Mouse (Mus musculus) heart, embryonic 10.5 days (tissue): Measurements from ENCODE around the gene Cutc. TPM values are rescaled to one million over a fixed set of nuclear protein-coding genes. Genes with fewer than 3 reads are reported as not detected.

Source experiments
- DNase-seq: peaks from one replicate; pipeline ENCODE4 v3.0.0-alpha.2; 2017; ENCODE audit warnings: low spot score
- H3K27ac ChIP-seq: fragments of 300-500 bp; sonication (generic); 2 replicates; pipeline ENCODE4 v1.5.1; 2016; ENCODE audit warnings: mild to moderate bottlenecking
- H3K27me3 ChIP-seq: fragments of 300-500 bp; sonication (generic); 2 replicates; pipeline ENCODE4 v1.6.1; 2016; ENCODE audit warnings: mild to moderate bottlenecking; ENCODE audit not compliant: poor library complexity, insufficient read depth, severe bottlenecking
- H3K36me3 ChIP-seq: fragments of 300-500 bp; sonication (generic); 2 replicates; pipeline ENCODE4 v1.6.1; 2016; ENCODE audit warnings: mild to moderate bottlenecking, moderate library complexity
- H3K4me1 ChIP-seq: fragments of 300-500 bp; sonication (generic); 2 replicates; pipeline ENCODE4 v1.6.1; 2016; ENCODE audit warnings: mild to moderate bottlenecking
- H3K4me3 ChIP-seq: fragments of 300-500 bp; sonication (generic); 2 replicates; pipeline ENCODE4 v1.5.1; 2016; ENCODE audit warnings: mild to moderate bottlenecking, moderate library complexity
- H3K9me3 ChIP-seq: fragments of 300-500 bp; sonication (generic); 2 replicates; pipeline ENCODE4 v1.6.1; 2016; ENCODE audit warnings: mild to moderate bottlenecking, moderate library complexity
- WGBS: fragments of 180-500 bp; shearing (Covaris S2); methylation state at CpG from one replicate; pipeline ENCODE4 v1.1.7; 2016; 5-methylcytosine and 5-hydroxymethylcytosine counted together
- polyA plus RNA-seq: library from polyadenylated mRNA; unstranded; fragments of >200 nt; fragmentation: Nextera tagmentation; extraction: Ambion mirVana; gene quantifications from 2 replicates; pipeline ENCODE4 v1.2.1, GENCODE M21; 2016

The Cutc gene
- polyA plus RNA-seq, 1 experiment from 2014 or later: 14.9 TPM

DNA sequence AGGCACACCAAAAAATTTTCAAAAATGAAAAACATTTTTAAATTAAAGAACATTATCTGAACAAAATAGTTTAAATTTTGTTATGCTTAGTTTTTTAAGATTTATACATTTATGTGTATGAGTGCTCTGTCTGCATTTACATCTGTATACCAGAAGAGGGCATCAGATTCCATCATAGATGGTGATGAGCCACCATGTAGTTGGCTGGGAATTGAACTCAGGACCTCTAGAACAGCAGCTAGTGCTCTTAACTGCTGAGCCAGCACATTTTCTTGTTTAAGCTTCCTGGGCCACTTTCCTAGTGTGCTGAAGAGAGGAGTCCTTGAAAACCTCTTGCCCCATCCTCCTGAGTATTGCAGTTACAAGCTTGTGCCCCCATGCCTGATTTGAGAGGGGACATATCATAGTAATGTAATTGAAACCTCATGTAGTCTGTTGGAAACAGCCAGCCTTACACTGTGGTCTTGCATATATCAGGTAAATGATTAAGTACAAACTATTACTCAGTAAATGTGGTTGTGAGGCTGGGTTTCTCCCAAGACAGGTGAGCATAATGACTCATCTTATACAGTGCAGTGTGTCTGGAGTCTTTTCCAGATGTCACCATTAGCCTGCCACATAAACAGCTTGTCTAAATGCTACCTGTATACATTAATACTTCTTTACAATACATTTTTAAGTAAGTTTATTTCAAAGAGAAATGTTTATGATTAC is 8.9 kb downstream of the Cutc start:
- Histone ChIP-seq H3K4me1 (no peaks in the 10 kb centered on the region), H3K9me3 (no peaks in the 10 kb centered on the region), H3K27me3 (no peaks in the 10 kb centered on the region), H3K36me3 (no peaks in the 10 kb centered on the region), H3K27ac (no peak overlapping the region), H3K4me3 (no peak overlapping the region)
- DNase-seq: no peak

DNA sequence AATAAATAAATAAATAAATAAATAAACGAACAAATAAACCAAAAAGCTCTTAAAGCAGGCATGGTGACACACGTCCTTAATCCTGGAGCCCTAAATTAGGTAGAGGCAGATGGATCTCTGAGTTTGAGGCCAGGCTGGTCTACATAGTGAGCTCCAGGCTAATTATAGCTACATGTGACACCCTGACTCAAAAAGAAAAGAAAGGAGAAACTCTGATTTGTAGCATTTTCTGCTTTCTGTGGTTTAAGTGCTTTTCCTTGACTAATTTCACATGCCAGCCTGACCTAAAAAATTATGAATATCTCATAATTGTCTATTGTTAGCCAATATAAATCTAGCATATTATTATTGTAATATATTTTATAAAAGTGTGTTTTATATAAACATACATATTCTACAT is 9.6 kb downstream of the Cutc start:
- 67% methylated on average over 2 of the region's 2 CpGs for WGBS

DNA sequence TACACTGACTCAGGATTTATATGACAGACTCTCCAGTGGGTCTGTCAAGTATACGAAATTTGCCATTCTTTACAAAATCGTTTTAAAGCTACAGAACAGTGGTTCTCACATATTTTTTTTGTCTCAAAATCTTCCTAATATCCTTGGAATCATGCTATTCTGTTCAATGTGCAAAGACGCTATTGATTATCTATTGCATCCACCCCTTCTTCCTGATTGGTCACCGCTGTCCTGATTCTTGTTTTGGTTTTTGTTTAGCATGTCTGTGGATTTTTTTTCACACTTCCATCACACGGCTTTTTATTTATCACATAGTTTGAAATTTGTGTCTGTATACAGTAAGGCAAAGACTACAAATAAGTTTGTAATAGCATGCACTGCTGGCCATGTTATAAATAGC is 13.7 kb downstream of the Cutc start:
- no peaks in the 10 kb centered on the region for H3K27me3 ChIP-seq
- H3K4me1 ChIP-seq: no peaks in the 10 kb centered on the region
- no peak overlapping the region for H3K4me3 ChIP-seq
- 77% methylated on average over 5 of the region's 5 CpGs for WGBS
- no peaks in the 10 kb centered on the region for H3K36me3 ChIP-seq
- no peak overlapping the region for H3K27ac ChIP-seq
- H3K9me3 ChIP-seq: no peaks in the 10 kb centered on the region
- no peak for DNase-seq

More for the DNA sequence above, 9.6 kb downstream of the Cutc start:
- Histone ChIP-seq H3K4me3 (no peak overlapping the region), H3K36me3 (no peaks in the 10 kb centered on the region), H3K27ac (no peak overlapping the region), H3K27me3 (no peaks in the 10 kb centered on the region), H3K9me3 (no peaks in the 10 kb centered on the region), H3K4me1 (no peaks in the 10 kb centered on the region)
- DNase-seq: no peak

DNA sequence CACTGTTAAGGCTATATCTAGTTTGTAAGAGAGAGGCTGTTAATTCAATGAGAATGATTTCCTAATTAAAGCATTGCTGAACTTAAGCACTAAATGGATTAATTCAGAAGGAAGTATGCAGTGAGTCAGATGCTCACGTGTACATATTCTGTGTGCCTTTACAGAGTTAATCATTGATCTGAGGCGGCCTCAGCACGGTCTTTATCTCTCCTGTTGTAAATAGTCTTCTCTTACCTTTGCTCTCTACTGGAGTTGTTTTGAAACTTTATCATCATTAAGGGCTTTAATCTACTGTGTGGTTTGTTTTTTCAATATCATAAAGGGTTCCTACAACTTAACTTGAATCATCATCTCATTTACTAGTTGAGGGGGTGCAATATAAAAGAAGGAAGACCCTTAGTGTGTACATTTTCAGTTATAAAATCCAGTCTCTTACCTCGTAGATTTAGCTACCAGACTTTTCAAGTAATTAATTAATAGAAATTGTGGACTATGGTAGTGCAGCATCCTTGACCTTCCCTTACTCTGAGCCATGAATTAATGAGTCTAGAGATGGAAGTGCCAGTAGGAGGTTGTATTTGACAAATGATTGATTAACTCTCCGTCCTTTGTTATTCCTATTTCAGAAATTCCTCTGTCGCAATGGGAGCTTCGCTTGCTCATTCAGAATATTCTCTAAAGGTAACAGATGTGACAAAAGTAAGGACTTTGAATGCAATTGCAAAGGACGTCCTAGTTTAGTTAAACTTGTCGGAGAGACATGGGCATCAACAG is 14.9 kb downstream of the Cutc start:
- Histone ChIP-seq H3K27me3 (no peaks in the 10 kb centered on the region), H3K4me1 (no peaks in the 10 kb centered on the region), H3K4me3 (no peak overlapping the region), H3K9me3 (no peaks in the 10 kb centered on the region), H3K27ac (no peak overlapping the region), H3K36me3 (no peaks in the 10 kb centered on the region)
- no peak for DNase-seq
- WGBS: 79% methylated on average over 9 of the region's 9 CpGs

DNA sequence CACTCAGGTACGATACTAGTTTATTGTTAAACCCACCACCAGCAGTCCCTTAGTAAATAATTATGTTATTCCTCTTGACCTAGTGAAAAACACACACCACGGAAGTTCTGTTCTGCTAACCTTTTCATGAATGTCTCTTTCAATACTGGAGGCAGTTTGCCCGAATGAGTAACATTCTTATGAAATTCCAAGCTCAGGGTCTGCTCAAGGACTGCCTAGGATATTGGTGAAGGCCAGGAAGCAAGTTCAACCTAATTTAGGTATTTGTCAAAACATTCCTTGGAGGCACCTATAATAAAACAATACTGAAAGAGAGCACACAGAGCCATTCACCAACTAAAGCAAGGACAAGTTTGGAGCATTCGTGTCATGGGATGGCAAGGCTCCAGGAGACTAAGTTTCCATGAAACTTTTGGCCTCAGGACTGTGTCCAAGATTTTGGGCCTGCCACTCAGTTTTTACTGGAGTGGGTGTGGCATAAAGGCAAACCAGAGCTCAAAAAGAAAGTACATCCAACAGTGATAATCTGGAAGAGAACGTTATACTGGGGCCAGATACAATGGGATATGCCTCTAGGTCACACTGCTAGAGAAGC is 16.7 kb downstream of the Cutc start:
- DNase-seq: no peak
- H3K27ac ChIP-seq: no peak overlapping the region

DNA sequence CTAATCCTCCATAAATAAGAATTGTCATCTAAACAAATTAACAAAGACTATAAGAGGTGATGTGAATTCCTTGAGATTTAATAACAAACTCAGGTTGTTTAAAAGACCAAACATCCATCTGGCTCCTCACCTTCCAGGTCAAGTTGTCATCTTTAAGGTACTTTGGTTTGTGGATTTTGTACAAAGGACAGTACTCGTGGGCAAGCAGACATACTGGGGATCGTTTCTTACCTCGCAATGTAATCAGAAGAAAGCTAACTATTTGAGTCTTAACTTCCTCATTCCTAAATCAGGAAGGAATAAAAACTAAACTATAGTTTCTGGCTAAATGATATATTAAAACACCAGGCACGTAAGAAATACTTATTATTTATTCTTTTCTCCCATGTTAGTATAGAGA is 17.8 kb downstream of the Cutc start:
- no peaks in the 10 kb centered on the region for H3K4me1 ChIP-seq
- H3K9me3 ChIP-seq: no peaks in the 10 kb centered on the region
- no peak for DNase-seq
- no peaks in the 10 kb centered on the region for H3K27me3 ChIP-seq
- H3K36me3 ChIP-seq: no peaks in the 10 kb centered on the region
- 78% methylated on average over 4 of the region's 4 CpGs for WGBS
- no peak overlapping the region for H3K27ac ChIP-seq
- no peak overlapping the region for H3K4me3 ChIP-seq

More for the DNA sequence above, 16.7 kb downstream of the Cutc start:
- Histone ChIP-seq H3K9me3 (no peaks in the 10 kb centered on the region), H3K4me1 (no peaks in the 10 kb centered on the region), H3K27me3 (no peaks in the 10 kb centered on the region), H3K36me3 (no peaks in the 10 kb centered on the region), H3K4me3 (no peak overlapping the region)
- 80% methylated on average over 5 of the region's 5 CpGs for WGBS

DNA sequence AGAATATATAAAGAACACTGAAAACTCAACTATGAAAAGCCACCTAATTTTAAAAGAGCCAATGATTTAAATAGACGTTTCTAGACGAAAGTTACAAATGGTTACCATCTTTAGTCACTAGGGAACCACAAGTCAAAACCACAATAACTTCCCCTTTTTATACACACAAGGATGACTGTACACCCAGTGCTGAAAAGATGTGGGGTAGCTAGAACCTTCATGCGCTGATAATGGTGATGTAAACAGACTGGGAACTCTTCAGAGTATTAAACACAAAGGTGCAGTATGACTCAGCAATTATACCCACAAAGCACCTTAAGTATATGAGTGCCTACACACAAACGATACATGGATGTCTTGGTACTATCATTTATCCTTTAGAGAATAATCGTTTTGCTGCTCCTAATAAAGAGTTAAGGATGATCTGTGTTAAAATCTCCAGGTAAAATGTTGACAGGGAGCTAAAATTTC is 18.7 kb downstream of the Cutc start:
- DNase-seq: no peak
- Histone ChIP-seq H3K27me3 (no peaks in the 10 kb centered on the region), H3K9me3 (no peaks in the 10 kb centered on the region), H3K4me1 (no peaks in the 10 kb centered on the region), H3K4me3 (no peak overlapping the region), H3K27ac (no peak overlapping the region), H3K36me3 (no peaks in the 10 kb centered on the region)
- WGBS: 85% methylated on average over 5 of the region's 5 CpGs

DNA sequence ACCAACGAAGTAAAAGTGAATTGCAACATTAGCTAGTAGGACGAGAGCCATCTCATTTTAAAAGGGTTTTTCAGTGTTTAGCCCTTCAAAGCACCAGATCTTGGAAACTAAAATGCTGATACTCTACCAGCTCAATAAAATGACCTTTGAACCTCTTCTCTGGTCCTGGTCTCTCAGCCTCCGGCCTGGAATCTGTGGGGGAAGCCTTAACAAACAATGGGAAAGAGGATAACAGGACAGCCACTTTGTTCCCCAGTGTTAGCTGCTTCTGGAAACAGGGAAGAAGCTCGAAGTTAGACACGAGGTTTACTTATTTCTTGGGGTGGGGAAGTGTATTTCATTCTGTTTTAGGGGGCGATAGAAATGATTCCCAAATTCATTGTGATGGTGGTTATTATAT is 19.5 kb downstream of the Cutc start:
- no peaks in the 10 kb centered on the region for H3K4me1 ChIP-seq
- H3K27ac ChIP-seq: no peak overlapping the region
- WGBS: 67% methylated on average over 6 of the region's 6 CpGs
- H3K36me3 ChIP-seq: no peaks in the 10 kb centered on the region
- no peak for DNase-seq
- H3K27me3 ChIP-seq: no peaks in the 10 kb centered on the region
- no peak overlapping the region for H3K4me3 ChIP-seq
- H3K9me3 ChIP-seq: no peaks in the 10 kb centered on the region

DNA sequence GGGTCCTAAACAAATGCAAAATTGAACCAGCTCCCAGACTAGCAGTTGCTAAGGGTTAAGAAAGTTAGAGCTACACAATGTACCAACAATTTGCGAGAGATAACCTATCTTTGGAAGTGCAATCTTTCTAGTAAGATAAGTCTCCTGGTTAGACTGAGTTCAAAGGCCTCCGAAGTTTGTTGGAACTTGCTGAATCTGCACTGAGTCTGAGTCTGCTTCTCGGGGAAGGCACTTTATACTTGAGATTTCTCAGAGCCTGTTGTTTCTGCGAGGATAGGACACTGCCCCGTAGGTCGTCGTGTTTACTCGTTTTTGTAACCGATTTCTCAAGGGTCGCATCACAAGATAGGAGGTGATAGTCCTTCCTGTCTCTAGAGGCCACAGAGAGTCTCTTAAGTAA is 22.6 kb downstream of the Cutc start:
- Histone ChIP-seq H3K27ac (no peak overlapping the region), H3K9me3 (no peaks in the 10 kb centered on the region), H3K36me3 (no peaks in the 10 kb centered on the region), H3K4me3 (no peak overlapping the region), H3K4me1 (no peaks in the 10 kb centered on the region), H3K27me3 (no peaks in the 10 kb centered on the region)
- 29% methylated on average over 10 of the region's 10 CpGs for WGBS
- DNase-seq: no peak

DNA sequence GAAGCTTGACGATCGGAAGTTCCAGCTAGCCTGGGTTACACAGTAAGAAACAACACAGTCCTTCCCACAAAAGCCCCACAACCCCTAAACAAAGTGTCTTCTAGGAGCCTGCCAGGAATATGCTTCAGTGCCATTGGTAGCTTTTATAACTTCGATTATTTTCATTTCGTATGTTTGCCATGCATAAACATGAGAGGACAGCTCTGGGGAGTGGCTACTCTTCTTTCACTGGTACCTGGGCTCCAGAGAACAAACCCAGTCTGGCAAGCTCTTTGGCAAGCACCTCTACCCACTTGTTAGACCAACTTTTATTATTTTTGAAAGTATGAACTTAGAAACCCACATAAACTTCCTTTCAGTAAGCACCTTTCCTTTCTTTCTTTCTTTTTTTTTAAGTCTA is 23.8 kb downstream of the Cutc start:
- DNase-seq: no peak
- H3K4me1 ChIP-seq: no peaks in the 10 kb centered on the region
- H3K36me3 ChIP-seq: no peaks in the 10 kb centered on the region
- 76% methylated on average over 4 of the region's 4 CpGs for WGBS
- no peaks in the 10 kb centered on the region for H3K9me3 ChIP-seq
- no peak overlapping the region for H3K4me3 ChIP-seq
- H3K27ac ChIP-seq: no peak overlapping the region
- H3K27me3 ChIP-seq: no peaks in the 10 kb centered on the region

DNA sequence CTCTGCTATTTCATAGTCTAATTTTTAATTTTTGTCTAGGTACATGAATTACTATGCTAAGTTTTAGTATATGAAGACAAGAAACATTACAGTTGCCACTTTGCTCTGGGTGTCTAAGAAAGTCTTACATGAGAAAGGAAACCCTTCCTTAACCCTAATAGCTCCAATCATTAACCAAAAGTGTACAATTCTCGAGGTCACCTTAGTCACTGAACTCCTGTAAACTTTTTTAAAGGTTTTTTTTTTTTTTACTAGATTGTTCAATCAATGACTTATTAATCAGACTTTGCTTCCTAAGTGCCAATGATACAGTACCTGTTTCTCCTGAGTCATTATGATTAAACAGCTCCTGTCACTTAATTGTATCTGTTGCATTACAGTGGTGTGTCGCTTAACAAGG is 24.5 kb downstream of the Cutc start:
- 73% methylated on average over 2 of the region's 2 CpGs for WGBS
- no peaks in the 10 kb centered on the region for H3K4me1 ChIP-seq
- no peak for DNase-seq
- H3K27me3 ChIP-seq: no peaks in the 10 kb centered on the region
- H3K27ac ChIP-seq: no peak overlapping the region
- no peaks in the 10 kb centered on the region for H3K36me3 ChIP-seq
- H3K4me3 ChIP-seq: no peak overlapping the region
- no peaks in the 10 kb centered on the region for H3K9me3 ChIP-seq

DNA sequence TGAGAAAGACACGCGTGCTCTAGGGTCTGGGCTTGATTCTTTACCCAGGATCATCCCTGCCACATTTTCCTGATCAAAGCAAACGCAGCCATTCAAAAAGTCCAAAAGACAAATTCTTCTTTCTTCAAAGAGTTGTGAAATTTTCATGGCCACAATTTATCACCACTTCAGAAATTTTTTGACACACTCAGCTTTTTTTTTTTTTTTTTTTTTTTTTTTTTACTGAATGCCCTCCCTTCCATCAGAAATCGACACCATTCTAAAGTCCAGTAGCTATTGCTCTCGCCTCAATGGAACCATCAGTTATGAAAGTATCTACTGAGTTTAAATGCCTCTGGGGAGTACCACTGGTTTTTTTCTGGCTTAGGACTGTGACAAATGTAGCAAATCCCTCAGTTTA is 27.6 kb downstream of the Cutc start:
- Histone ChIP-seq H3K9me3 (no peaks in the 10 kb centered on the region), H3K4me3 (no peak overlapping the region), H3K27me3 (no peaks in the 10 kb centered on the region), H3K27ac (no peak overlapping the region), H3K36me3 (no peaks in the 10 kb centered on the region), H3K4me1 (no peaks in the 10 kb centered on the region)
- 82% methylated on average over 5 of the region's 5 CpGs for WGBS
- DNase-seq: no peak

DNA sequence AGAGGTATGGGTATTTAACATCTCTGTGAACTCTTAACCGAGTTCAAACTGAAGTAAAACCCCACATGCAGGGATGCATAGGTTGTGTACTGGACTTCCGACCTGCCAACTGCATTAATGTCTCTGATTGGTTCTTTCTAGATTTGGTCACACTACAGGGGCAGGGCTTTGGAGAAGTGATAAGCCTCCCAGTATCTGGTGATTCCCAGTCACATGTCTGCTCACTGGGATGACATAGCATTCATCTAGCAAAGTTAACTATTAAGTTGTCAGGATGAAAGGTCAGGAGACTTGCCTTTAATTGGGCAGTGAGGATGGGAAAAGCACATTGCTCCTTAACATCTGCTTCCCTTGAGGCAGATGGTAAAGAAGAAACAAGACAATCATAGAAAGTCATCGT is 29.2 kb downstream of the Cutc start, which contains the start of gene Abcc2:
Abcc2 (plus strand) TSS at position 213 of the 400 bp plus-strand sequence.
- WGBS: 85% methylated on average over 3 of the region's 3 CpGs
- Histone ChIP-seq H3K9me3 (no peaks in the 10 kb centered on the region), H3K4me3 (no peak within 1 kb of the TSS), H3K36me3 (no peaks in the 10 kb centered on the region), H3K27ac (no peak within 1 kb of the TSS), H3K4me1 (no peaks in the 10 kb centered on the region), H3K27me3 (no peaks in the 10 kb centered on the region)
- no peak for DNase-seq
